Mouse (Mus musculus): ENCODE results near the gene Negr1. TPM values are rescaled to one million over a fixed set of nuclear protein-coding genes. Genes with fewer than 3 reads are reported as not detected.

Negr1 gene
- 1 to 10 TPM in 1 of 2 experiments, under 1 TPM in 1; 0.61 to 1.4 TPM for total RNA-seq (2021)

DNA sequence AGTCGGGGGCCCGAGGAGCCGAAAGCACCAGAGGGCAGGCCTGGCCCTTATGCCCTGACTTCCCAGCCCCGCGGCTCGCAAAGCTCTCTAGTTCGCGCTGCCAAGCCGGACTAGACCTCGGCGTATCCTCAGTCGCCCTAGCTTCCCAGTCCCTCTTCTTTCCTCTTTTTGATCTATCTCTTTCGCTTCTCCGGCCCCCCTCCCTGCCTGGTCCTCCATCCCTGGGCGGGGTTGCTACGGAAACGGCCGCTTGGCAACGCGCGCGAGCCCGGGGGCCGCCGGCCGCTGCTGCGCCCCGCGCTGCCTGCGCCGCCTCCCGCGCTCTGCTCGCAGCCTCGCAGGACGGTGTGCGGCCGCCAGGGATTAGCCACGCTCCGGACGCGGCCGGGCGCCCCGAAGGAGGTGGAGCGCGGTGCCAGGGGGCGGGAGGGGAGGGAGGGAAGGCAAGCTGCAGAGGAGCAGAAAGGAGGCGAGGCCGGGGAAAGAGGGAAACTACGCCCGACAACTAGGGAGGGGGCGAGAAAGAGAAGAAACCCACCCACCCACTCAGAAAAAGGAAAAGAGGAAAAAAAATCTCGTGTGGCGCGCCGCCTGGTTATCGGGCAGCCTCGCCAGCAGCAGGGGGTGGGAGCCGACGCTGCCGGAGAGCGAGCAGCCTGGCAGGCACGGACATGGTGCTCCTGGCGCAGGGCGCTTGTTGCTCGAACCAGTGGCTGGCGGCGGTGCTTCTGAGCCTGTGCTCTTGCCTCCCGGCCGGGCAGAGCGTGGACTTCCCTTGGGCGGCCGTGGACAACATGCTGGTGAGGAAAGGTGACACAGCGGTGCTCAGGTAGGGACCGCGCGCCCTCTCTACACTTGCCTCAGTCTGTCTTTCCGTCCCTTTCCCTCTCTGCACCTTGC lies at the start of gene Negr1:
Gene Negr1, plus strand, starts transcription at position 271 of the 900 bp plus-strand sequence.
- DNase-seq: peak; percentile 62

DNA sequence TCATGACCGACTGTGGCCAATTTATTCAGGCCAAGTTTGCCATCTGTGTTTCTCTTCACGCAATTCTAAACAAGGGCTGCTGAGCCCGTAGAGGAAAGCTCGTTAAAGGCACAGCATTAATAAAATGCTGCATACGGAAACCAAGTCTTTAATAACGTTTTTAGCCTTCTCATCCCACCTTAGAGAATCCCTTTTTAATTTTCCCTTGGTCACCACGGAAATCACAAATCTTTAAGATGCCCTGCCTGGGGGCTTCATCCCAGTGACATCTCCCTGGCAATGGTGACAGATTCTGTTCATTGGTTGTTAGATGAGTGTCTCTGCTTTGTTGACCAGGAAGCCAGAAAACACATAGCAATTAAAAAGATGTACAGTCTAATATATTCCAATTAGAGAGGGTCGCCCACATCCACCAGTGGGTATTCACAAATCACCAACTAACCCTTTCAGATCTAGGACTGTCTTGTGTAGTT lies 35.1 kb upstream of the Negr1 start:
- no peak for DNase-seq

DNA sequence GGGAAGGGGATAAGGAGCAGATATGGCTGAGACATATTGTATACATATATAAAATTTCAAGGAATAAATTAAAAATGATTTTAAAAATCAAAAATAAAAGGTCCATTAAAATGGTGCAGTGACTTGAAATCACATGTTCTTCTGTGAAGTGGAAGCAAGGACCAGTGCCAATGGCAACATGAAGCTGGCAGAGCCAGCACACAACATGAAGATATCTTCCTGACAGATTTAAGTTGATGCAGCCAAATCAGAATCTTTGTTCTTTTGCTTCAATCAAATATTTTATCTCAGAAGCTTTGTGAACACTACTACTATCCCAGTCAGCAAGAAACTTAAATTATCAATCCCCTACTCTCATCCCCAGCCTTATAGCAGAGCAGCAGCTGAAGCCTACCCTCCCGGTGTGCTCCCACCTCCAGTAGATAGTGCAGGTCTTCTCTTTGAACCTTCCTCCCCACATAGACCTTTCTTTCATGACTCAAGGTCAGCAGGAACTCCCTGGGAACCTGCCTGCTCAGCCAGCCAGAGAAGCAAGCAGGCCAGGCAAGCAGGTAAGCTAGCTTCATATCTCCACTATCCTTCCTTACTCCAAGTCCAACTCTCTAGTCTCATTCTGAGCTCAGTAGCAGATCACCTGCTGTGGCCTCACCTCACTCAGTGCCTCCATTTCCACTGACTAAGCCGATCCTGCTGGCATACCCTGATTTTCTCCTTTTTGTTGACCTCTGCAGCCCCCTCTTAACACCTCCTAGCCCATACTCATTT lies 34.2 kb upstream of the Negr1 start:
- no peak for DNase-seq

DNA sequence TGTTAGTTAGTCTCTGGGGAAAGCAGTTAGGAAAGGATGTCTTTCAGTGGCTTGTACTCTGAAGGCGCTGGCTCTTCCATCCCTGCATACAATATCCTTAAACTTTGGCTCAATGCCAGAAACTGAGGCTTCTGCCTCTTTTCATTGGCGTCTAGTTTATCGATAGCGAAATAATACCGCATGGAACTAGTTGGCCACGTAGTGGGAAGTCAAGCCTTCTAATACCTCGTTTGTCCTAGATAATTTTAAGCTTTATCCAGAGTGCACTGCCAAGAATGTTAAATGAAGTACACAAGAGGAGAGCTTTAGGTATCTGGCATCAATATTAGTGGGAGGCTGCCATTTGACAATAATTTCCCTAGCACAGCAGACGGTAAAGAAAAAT lies 2.2 kb upstream of the Negr1 start:
- DNase-seq: no peak

DNA sequence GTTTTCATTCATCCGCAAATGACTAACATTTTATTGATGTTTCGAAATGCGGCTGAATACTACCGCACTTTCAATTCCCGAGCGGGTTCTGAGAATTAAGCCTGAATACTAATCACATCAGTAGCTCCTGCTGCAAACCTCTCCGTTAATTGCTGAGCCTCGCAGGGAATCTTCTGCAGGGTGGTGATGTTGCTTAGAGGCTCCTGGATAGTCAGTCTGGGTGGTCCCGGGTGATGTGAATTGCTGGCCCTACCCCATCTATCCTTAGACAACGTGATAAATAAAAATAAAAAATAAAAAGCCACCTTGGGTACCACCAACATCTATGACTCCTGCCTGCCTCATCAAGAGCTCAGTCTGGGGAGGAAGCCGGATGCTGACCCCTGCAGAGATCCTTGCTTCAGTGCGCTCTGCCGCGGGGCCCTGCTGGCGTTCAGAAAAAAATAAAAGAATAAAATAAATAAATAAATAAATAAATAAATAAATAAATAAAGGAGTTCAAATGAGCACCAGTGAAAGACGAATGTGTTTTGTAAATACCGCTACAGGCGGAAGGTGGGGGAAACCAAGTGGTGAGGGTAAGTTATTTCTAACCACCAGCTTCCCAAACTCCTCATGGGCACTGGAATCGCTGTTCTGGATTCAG lies 1.6 kb upstream of the Negr1 start:
- no peak for DNase-seq

- DNase-seq: peak; percentile 65
These were observed 828 bp upstream of the Negr1 start for GRCm38 (mm10) chr3:156560766-156561165.

DNA sequence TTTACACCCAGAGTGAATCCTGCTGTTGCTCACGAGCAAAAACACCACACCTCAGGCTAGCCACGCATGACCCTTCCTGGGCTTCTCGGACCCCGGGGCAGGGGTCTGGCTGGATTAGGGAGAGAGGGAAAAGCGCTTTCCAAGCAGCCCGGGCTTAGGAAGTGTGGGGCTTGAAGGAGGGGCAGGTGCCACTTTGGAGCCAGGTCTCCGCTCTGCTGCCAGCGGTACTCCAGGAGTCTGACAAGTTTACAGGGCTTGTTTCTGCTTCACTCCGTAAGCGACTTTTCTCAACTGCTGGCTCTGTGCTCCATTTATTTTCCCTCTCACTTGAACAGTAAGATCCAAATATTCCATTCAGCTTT lies 811 bp downstream of the Negr1 start:
- no peak for DNase-seq

DNA sequence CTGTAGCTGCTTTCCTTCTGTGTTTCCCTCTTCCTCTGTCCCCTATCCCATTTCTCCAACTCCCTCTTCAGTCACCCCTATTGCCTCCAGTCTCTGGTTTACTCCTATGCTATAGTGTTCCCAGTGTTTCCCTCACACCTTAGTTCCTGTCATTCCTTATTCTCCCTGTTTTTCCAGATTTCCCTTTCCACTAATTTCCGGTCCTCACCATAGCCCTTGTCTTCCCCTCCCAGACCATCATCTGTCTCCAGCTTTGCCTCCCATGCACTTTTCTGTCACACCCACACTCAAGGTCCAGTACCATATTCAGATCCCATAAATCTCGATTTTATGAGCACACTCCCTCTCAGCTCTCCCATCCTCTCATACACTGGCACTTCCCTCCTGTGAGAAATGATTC lies 1.2 kb downstream of the Negr1 start:
- DNase-seq: no peak

DNA sequence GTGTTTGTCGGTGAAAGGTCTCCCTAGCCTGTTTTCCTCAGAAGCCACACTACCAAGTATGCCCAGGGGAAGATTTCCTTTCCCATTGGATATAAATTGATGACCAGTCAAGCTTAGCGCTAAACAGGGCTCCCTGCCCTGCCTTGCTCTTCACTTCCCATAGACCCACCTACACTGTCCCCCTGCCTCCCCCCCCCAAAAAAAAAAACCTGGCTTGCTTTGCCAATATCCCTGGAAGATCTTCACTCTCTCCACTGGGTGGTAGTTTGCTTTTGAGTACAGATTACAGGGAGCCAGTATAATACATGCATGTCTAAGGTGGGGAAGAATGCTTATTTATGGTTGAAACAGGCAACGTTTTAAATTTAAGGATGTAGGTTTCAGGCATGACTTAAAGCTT lies 1.8 kb downstream of the Negr1 start:
- DNase-seq: no peak

DNA sequence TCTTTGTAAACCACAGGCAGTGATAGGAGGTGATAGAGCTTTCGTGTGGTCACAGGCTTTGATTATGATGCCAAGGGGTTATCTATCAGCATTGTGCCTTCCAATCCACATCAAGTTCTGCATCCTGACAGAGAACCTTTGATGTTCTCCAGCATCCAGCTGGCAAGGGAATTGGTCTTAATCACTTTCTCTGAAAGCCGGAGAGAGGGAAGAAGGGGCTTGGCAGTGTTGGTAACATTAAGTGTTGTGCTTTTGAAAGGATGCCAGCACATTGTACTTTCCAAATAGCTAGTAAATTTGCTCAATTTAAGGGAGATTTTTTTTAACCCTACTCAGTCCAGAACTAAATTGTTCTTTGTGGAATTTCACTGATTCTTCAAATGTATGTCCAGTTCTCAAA lies 11.9 kb downstream of the Negr1 start:
- DNase-seq: no peak

- no peak for DNase-seq
These were observed 14.7 kb downstream of the Negr1 start for GRCm38 (mm10) chr3:156576292-156576691.

GRCm38 (mm10) chr3:156590612-156591011 lies 29.0 kb downstream of the Negr1 start:
- DNase-seq: no peak

DNA sequence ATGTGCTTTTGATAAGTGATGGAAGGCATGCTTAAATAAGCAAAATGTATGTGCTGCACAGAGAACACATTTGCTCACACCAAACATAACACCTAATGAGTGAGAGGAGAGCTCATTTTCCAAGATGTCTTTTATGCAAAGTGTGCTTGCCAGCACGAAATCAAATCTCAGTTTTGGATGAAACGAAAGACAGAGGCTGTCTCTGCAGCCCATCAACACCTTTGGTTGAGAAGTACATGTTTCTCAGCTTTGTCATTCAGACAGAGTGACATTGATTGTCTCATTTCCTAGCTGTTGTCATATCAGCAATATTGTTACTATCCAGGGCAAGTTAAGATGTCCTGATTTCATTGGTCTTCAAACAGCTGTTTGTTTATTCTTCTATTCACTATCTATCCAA lies 29.5 kb downstream of the Negr1 start:
- no peak for DNase-seq

DNA sequence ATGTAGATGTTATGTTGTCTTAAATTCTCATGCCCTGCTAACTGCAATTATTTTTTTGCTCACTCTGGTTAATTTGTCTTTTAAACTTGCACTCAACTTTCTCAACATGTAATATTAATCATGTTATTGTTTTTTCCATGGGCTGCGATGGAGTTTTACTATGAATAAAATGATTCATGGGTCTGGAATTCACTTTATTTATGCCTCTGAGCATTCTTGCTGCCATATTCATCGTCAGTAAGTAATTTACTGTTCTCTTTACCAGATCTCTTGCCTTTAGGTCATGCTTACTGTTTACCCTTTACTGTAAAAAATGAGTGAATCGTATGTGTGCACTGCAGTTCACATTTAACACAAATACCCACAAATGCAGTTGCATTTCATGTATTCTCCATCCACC lies 45.3 kb downstream of the Negr1 start:
- no peak for DNase-seq

DNA sequence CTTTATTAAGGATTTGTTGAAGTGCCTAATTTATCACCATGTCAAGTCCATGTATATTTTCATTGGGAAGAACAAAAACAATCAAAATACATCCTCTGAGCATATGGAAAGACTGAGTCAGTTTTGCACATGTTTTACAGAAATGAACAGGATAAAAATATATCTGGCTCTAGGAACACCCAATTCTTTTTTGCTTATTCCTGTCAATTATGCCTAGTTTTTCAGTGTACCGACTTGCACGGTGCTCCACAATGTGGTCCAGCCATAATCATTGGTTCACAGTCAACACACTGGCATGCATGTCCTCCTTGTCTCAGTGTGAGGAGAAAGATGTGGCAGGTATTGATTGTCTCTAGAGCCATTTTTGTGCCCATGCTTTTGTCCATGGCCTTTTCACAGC lies 58.3 kb downstream of the Negr1 start:
- DNase-seq: no peak

DNA sequence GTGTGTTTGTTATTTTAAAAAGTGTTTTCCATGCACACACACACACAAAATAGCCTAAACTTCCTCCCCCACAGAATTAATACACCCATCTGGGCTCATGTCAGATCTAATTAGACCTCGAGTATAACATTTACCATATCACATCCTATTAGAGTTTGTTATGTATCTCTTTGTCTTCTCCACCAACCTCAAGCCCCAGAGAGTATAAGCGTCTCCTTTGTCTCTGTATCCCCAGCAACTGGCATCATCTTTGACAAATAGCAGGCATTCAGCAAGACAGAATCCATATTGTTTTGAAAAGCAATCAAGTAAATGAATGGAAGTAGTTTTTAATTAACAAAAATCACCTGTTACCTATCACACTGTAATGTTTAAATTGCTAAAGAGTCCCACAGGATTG lies 67.0 kb downstream of the Negr1 start:
- DNase-seq: no peak

GRCm38 (mm10) chr3:156632942-156633341 lies 71.3 kb downstream of the Negr1 start:
- no peak for DNase-seq

DNA sequence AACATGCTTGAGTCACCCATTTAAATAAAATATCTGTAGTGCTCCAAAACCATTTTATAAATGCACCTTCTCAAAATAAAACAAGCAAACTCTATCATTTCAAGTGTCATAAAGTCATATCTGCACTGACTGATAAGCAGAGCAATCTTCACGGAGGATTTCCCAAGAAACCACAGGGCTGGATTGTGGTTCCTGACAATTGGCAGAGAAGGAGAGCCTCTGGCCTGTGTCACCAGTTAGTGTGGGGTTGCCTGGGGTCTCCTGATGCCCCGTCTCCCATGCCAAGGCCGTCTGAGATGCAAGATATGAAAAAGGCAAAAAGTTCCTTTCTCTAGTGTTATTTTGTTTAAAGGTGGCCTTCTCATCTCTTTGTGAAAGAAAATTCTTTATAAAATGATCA lies 77.8 kb downstream of the Negr1 start:
- DNase-seq: no peak

GRCm38 (mm10) chr3:156643710-156644363 lies 82.2 kb downstream of the Negr1 start:
- peak; percentile 52 for DNase-seq

GRCm38 (mm10) chr3:156648378-156648777 lies 86.8 kb downstream of the Negr1 start:
- no peak for DNase-seq

DNA sequence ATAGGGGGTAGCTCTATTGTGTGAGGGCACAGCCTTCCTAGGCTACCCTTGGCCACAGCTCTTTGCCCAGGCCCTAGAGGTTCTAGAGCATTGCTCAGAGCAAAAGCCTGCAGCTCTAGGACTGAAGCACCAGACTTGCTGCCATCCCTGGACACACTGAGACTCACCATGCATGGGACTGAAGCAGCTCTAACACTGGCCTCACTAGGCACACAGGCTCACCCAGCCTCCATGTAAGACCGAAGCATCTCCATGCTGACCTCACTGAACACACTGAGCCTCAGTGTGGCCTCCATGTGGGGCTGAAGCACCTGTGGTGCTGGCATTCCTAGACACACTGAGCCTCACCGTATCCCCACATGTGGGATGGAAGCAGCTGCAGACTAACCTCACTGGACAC lies 101.0 kb downstream of the Negr1 start:
- DNase-seq: no peak

- no peak for DNase-seq
These were observed 111.0 kb downstream of the Negr1 start for GRCm38 (mm10) chr3:156672560-156672959.

Measured in heart, postnatal 4 days (tissue).